Mouse (Mus musculus): Measurements from ENCODE around the gene Col6a6. TPM values are rescaled to one million over a fixed set of nuclear protein-coding genes. Genes with fewer than 3 reads are reported as not detected.

Gene Col6a6
- total and polyA plus RNA-seq, 3 experiments, result not detected

- TF ChIP-seq TCF12 (IDR thresholded peaks at IDR 0.05; ENCODE audit: low read depth, low read length) (no peak), MYC (IDR thresholded peaks at IDR 0.05; ENCODE audit: low read depth, low read length) (no peak), USF2 (IDR thresholded peaks at IDR 0.05; ENCODE audit: borderline replicate concordance in 1 of 2, insufficient read depth in 1 of 2, low read depth in 1 of 2, low read length in 2 of 2) (no peak), ZKSCAN1 (IDR thresholded peaks at IDR 0.05; ENCODE audit: low read depth, low read length) (no peak), ZC3H11A (IDR thresholded peaks at IDR 0.05; ENCODE audit: low read depth, low read length) (no peak), BHLHE40 (IDR thresholded peaks at IDR 0.05; ENCODE audit: borderline replicate concordance, low read depth, low read length) (no peak), E2F4 (IDR thresholded peaks at IDR 0.05; ENCODE audit: borderline replicate concordance, low read depth, low read length) (no peak), EP300 (IDR thresholded peaks at IDR 0.05; ENCODE audit: low read depth in 1 of 2, low read length in 2 of 2) (no peak), CHD2 (IDR thresholded peaks at IDR 0.05; ENCODE audit: low read length) (no peak), MAZ (IDR thresholded peaks at IDR 0.05; ENCODE audit: low read depth, low read length) (no peak), ZMIZ1 (IDR thresholded peaks at IDR 0.05; ENCODE audit: low read depth, low read length) (no peak), MAFK (IDR thresholded peaks at IDR 0.05; ENCODE audit: borderline replicate concordance, low read depth, low read length) (no peak)
- no peak overlapping the region for H3K27ac ChIP-seq (ENCODE audit: control insufficient read depth, low read depth, low read length)
- no peaks in the 10 kb centered on the region for H3K79me2 ChIP-seq (ENCODE audit: control insufficient read depth, insufficient read depth, low read length, poor library complexity)
- no peak overlapping the region for H3K9ac ChIP-seq (ENCODE audit: control insufficient read depth, low read depth, low read length, poor library complexity, severe bottlenecking)
- no peaks in the 10 kb centered on the region for H3K9me3 ChIP-seq (replicated peaks; ENCODE audit: insufficient read depth, low read length)
- H3K27me3 ChIP-seq (ENCODE audit: control insufficient read depth in 1 of 2, insufficient read depth in 2 of 2, low read length in 2 of 2), result no peaks in the 10 kb centered on the region
- H3K4me3 ChIP-seq (ENCODE audit: control insufficient read depth in 1 of 2, insufficient read depth in 1 of 2, low read depth in 2 of 2, low read length in 2 of 2), result no peak overlapping the region
- H3K4me1 ChIP-seq (ENCODE audit: control insufficient read depth in 1 of 2, insufficient read depth in 2 of 2, low read length in 2 of 2), result no peaks in the 10 kb centered on the region
- DNase-seq (ENCODE audit: low read depth, low spot score), result no peak
- H3K36me3 ChIP-seq (ENCODE audit: control insufficient read depth in 1 of 2, insufficient read depth in 2 of 2, low read length in 2 of 2), result no peaks in the 10 kb centered on the region
Observed at GRCm38 (mm10) chr9:105780696-105781095, 47.3 kb downstream of the Col6a6 start.

- H3K9me3 ChIP-seq (replicated peaks; ENCODE audit: insufficient read depth, low read length), result no peaks in the 10 kb centered on the region
- no peak overlapping the region for H3K4me3 ChIP-seq (ENCODE audit: control insufficient read depth in 1 of 2, insufficient read depth in 1 of 2, low read depth in 2 of 2, low read length in 2 of 2)
- H3K27ac ChIP-seq (ENCODE audit: control insufficient read depth, low read depth, low read length), result no peak overlapping the region
- no peak for DNase-seq (ENCODE audit: low read depth, low spot score)
- H3K79me2 ChIP-seq (ENCODE audit: control insufficient read depth, insufficient read depth, low read length, poor library complexity), result no peaks in the 10 kb centered on the region
- H3K27me3 ChIP-seq (ENCODE audit: control insufficient read depth in 1 of 2, insufficient read depth in 2 of 2, low read length in 2 of 2), result no peaks in the 10 kb centered on the region
- TF ChIP-seq MEF2A (IDR thresholded peaks at IDR 0.05; ENCODE audit: extremely low read depth, insufficient replicate concordance, low read depth, low read length, poor library complexity, severe bottlenecking) (no peak), MAX (IDR thresholded peaks at IDR 0.05; ENCODE audit: low read length) (no peak), KAT2A (conservative IDR thresholded peaks at IDR 0.05; ENCODE audit: low read depth, low read length) (no peak)
- no peak overlapping the region for H3K9ac ChIP-seq (ENCODE audit: control insufficient read depth, low read depth, low read length, poor library complexity, severe bottlenecking)
- H3K4me1 ChIP-seq (ENCODE audit: control insufficient read depth in 1 of 2, insufficient read depth in 2 of 2, low read length in 2 of 2), result no peaks in the 10 kb centered on the region
- no peaks in the 10 kb centered on the region for H3K36me3 ChIP-seq (ENCODE audit: control insufficient read depth in 1 of 2, insufficient read depth in 2 of 2, low read length in 2 of 2)
Observed at GRCm38 (mm10) chr9:105778741-105779140, 49.2 kb downstream of the Col6a6 start.
